Mouse (Mus musculus) liver, embryonic 14.5 days (tissue): ENCODE measurements around the gene Fam19a4.

Experiments used
- CTCF ChIP-seq: IDR thresholded peaks from 2 replicates; pipeline ENCODE4 v1.5.1; 2016; ENCODE audit warnings: antibody characterized with exemption, low read depth, control low read depth
- EP300 ChIP-seq: IDR thresholded peaks from 2 replicates; pipeline ENCODE4 v1.6.1; 2016; ENCODE audit warnings: antibody characterized with exemption, low read depth

DNA sequence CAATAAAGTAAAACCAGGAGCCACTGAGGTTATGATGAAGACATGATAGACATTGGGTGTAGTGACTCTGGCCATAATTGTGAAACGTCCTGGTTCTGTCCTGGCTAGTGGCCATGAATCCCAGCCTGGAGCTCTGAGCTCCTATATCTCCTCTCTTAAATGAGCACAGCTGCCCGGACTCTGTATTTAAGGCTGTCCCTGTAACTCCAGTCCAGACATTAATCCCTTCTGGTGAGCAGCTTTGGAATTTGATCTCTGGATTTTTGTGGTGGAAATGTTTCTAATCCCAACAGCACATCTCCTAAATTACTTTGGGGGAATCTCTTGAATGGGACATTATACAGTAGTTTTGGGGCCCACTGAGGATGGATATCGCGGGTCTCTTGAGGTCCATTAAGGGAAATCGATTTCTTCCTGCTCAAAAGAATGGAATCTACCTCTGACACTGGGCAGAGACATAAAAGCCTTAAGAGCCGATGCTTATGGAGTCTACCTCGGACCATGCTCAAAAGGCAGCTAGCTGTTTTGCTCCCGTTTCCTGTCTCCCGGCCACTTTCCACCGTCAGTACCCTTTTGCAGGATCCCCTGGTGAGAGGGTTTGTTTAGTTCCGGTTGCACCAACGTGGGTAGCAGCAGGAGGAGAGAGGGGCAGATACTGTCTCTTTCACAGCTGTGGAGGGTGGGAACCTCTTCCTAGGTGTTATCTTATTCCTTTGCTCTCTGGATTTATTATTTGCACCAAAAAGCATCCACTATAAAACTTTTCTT, 41.2 kb upstream of the Fam19a4 start:
- TF ChIP-seq EP300, result no peak
- TF ChIP-seq CTCF, result no peak
